Mouse (Mus musculus): Measurements from ENCODE around the gene Gpr18. TPM values are rescaled to one million over a fixed set of nuclear protein-coding genes. Genes with fewer than 3 reads are reported as not detected.

The Gpr18 gene
- total and polyA plus RNA-seq, 3 experiments = 33.5 to 46.2 (median 37.0) TPM

GRCm38 (mm10) chr14:121884150-121884797, 31.3 kb downstream of the Gpr18 start:
- in situ Hi-C loops (cut with MboI; ENCODE audit: low pct_ligation_motif_present, low pct_unique_long_range_greater_than_20kb, low sequenced_read_pairs) = no loop called here

GRCm38 (mm10) chr14:121881211-121881610, 34.4 kb downstream of the Gpr18 start:
- H3K4me2 ChIP-seq (ENCODE audit: insufficient read depth, low read depth, poor library complexity, severe bottlenecking) = no peak overlapping the region
- H3K27ac ChIP-seq (ENCODE audit: insufficient read depth, low read depth) = no peak overlapping the region
- TF ChIP-seq BHLHE40 (IDR thresholded peaks at IDR 0.05; ENCODE audit: low read depth, low read length) (no peak), PAX5 (IDR thresholded peaks at IDR 0.05; ENCODE audit: low read length) (no peak), GABPA (IDR thresholded peaks at IDR 0.05; ENCODE audit: insufficient replicate concordance, low read depth, low read length) (no peak), SMC3 (IDR thresholded peaks at IDR 0.05; ENCODE audit: low read depth, low read length) (no peak), IRF4 (IDR thresholded peaks at IDR 0.05; ENCODE audit: low read depth, low read length) (no peak), CHD2 (IDR thresholded peaks at IDR 0.05; ENCODE audit: low read length) (no peak), CTCF (conservative IDR thresholded peaks at IDR 0.05 in 1 of 2, IDR thresholded peaks at IDR 0.05 in 1 of 2; ENCODE audit: low read depth in 2 of 2, low read length in 2 of 2) (no peak), EP300 (IDR thresholded peaks at IDR 0.05; ENCODE audit: low read length) (no peak), MAZ (IDR thresholded peaks at IDR 0.05; ENCODE audit: low read depth, low read length) (no peak), TCF12 (IDR thresholded peaks at IDR 0.05; ENCODE audit: low read depth, low read length) (no peak), RAD21 (IDR thresholded peaks at IDR 0.05; ENCODE audit: low read depth, low read length) (no peak), SIN3A (IDR thresholded peaks at IDR 0.05; ENCODE audit: low read length) (no peak), MAX (IDR thresholded peaks at IDR 0.05; ENCODE audit: low read length) (no peak), USF1 (IDR thresholded peaks at IDR 0.05; ENCODE audit: low read depth, low read length) (no peak), JUN (IDR thresholded peaks at IDR 0.05; ENCODE audit: insufficient read depth, low read depth, low read length) (no peak), E2F4 (IDR thresholded peaks at IDR 0.05; ENCODE audit: insufficient replicate concordance, low read depth, low read length) (no peak), MXI1 (IDR thresholded peaks at IDR 0.05; ENCODE audit: low read depth, low read length) (no peak)
- H3K9me3 ChIP-seq (replicated peaks; ENCODE audit: low read length) = no peaks in the 10 kb centered on the region
- H3K4me1 ChIP-seq (ENCODE audit: control insufficient read depth in 1 of 2, insufficient read depth in 2 of 2) = peaks cover 7 to 60% of the 10 kb centered on the region in 2 experiments
- no peak overlapping the region for H3K9ac ChIP-seq (ENCODE audit: insufficient read depth, low read depth)
- no peaks in the 10 kb centered on the region; the same call in 1 of the 2 replicates for H3K79me2 ChIP-seq (replicated peaks; ENCODE audit: control insufficient read depth, extremely low read depth, insufficient read depth, poor library complexity, severe bottlenecking)
- H3K4me3 ChIP-seq (replicated peaks in 1 of 3; ENCODE audit: low read depth in 2 of 3, low read length in 2 of 3, poor library complexity in 1 of 3) = no peak overlapping the region
- dilution Hi-C loops (cut with MboI; ENCODE audit: extremely low pct_ligation_motif_present, extremely low pct_unique_long_range_greater_than_20kb, low sequenced_read_pairs) = no loop called here
- no peak for DNase-seq (ENCODE audit: extremely low read depth)
- H3K27me3 ChIP-seq (replicated peaks) = no peaks in the 10 kb centered on the region
- in situ Hi-C loops (cut with MboI; ENCODE audit: low pct_ligation_motif_present, low pct_unique_long_range_greater_than_20kb, low sequenced_read_pairs) = no loop called here
- H3K36me3 ChIP-seq (replicated peaks in 1 of 2; ENCODE audit: control insufficient read depth in 1 of 2, insufficient read depth in 1 of 2, low read length in 1 of 2) = peaks cover 10 to 53% of the 10 kb centered on the region in 2 experiments

More at GRCm38 (mm10) chr14:121884150-121884797, 31.3 kb downstream of the Gpr18 start:
- H3K9ac ChIP-seq (ENCODE audit: insufficient read depth, low read depth) = no peak overlapping the region
- H3K36me3 ChIP-seq (replicated peaks in 1 of 2; ENCODE audit: control insufficient read depth in 1 of 2, insufficient read depth in 1 of 2, low read length in 1 of 2) = peaks cover 10 to 65% of the 10 kb centered on the region in 2 experiments
- TF ChIP-seq HCFC1 (IDR thresholded peaks at IDR 0.05; ENCODE audit: low read depth, low read length) (no peak), NELFE (IDR thresholded peaks at IDR 0.05; ENCODE audit: low read depth, low read length) (no peak), EP300 (IDR thresholded peaks at IDR 0.05; ENCODE audit: low read length) (no peak), POLR2AphosphoS2 (IDR thresholded peaks at IDR 0.05; ENCODE audit: low read depth, low read length) (no peak), ZC3H11A (IDR thresholded peaks at IDR 0.05; ENCODE audit: low read depth, low read length) (no peak), BHLHE40 (IDR thresholded peaks at IDR 0.05; ENCODE audit: low read depth, low read length) (no peak), MAFK (IDR thresholded peaks at IDR 0.05; ENCODE audit: insufficient replicate concordance, low read length) (no peak), RAD21 (IDR thresholded peaks at IDR 0.05; ENCODE audit: low read depth, low read length) (no peak), KAT2A (IDR thresholded peaks at IDR 0.05; ENCODE audit: insufficient replicate concordance, low read length) (no peak), POLR2A (IDR thresholded peaks at IDR 0.05; ENCODE audit: low read depth, low read length) (no peak), MAX (IDR thresholded peaks at IDR 0.05; ENCODE audit: low read length) (no peak)
- no peaks in the 10 kb centered on the region for H3K9me3 ChIP-seq (replicated peaks; ENCODE audit: low read length)
- H3K4me1 ChIP-seq (ENCODE audit: control insufficient read depth in 1 of 2, insufficient read depth in 2 of 2) = peaks cover 7 to 54% of the 10 kb centered on the region in 2 experiments
- no peaks in the 10 kb centered on the region for H3K27me3 ChIP-seq (replicated peaks)
- H3K27ac ChIP-seq (ENCODE audit: insufficient read depth, low read depth) = no peak overlapping the region
- peaks cover 2% of the 10 kb centered on the region; the same call in 1 of the 2 replicates for H3K79me2 ChIP-seq (replicated peaks; ENCODE audit: control insufficient read depth, extremely low read depth, insufficient read depth, poor library complexity, severe bottlenecking)
- H3K4me2 ChIP-seq (ENCODE audit: insufficient read depth, low read depth, poor library complexity, severe bottlenecking) = no peak overlapping the region
- no peak for DNase-seq (ENCODE audit: extremely low read depth)
- dilution Hi-C loops (cut with MboI; ENCODE audit: extremely low pct_ligation_motif_present, extremely low pct_unique_long_range_greater_than_20kb, low sequenced_read_pairs) = no loop called here
- H3K4me3 ChIP-seq (replicated peaks in 1 of 3; ENCODE audit: low read depth in 2 of 3, low read length in 2 of 3, poor library complexity in 1 of 3) = no peak overlapping the region
